ENCODE assay signal across 8 mouse cellular contexts in genomic region chr1:161039741-161040425, GRCm38 (mm10). TPM values are rescaled to one million over a fixed set of nuclear protein-coding genes. Genes with fewer than 3 reads are reported as not detected.
DNase-seq lines count a peak whose midpoint lies in the region; ATAC-seq lines count a peak whose summit lies in the region.

No protein-coding gene starts in this region.

- H3K27me3 ChIP-seq in embryonic facial prominence, embryonic 15.5 days: no peaks in the 10 kb centered on the region

- H3K4me2 ChIP-seq in embryonic facial prominence, embryonic 15.5 days (replicated peaks): no peak overlapping the region

- WGBS in embryonic facial prominence, embryonic 15.5 days: 15% methylated on average over 3 of the region's 3 CpGs

- H3K4me3 ChIP-seq in embryonic facial prominence, embryonic 15.5 days (replicated peaks): no peak overlapping the region

- 0 out of 2 replicates have a peak, but pooled peaks have one; percentile 46 for ATAC-seq in embryonic facial prominence, embryonic 15.5 days (ENCODE audit: insufficient number of reproducible peaks, low FRiP score, low TSS enrichment, low read depth)

- peak overlapping the region; percentile 69 for H3K27ac ChIP-seq in embryonic facial prominence, embryonic 15.5 days (replicated peaks)

- DNase-seq in layer of hippocampus, postnatal 14 days (ENCODE audit: low spot score in 2 of 2): peak; percentile 18 to 25
- DNase-seq in layer of hippocampus, adult 18-20 months (ENCODE audit: low spot score in 2 of 2): no peak
- DNase-seq in kidney, postnatal 14 days: peak; percentile 12
- DNase-seq in neural tube, embryonic 10.5 days (ENCODE audit: extremely low spot score, low spot score): peak; percentile 68
- no peak for DNase-seq in cerebellum, adult 11 months
- no peak for DNase-seq in left cerebral cortex, adult 9 months (ENCODE audit: low spot score in 2 of 2)
- DNase-seq in adrenal gland, postnatal 10 days: no peak

- H3K9me3 ChIP-seq in embryonic facial prominence, embryonic 15.5 days (replicated peaks): no peaks in the 10 kb centered on the region

- 0 out of 2 replicates have a peak, but pooled peaks cover 6% of the 10 kb centered on the region for H3K4me1 ChIP-seq in embryonic facial prominence, embryonic 15.5 days

- peaks cover 29% of the 10 kb centered on the region for H3K36me3 ChIP-seq in embryonic facial prominence, embryonic 15.5 days

- no peak overlapping the region for H3K9ac ChIP-seq in embryonic facial prominence, embryonic 15.5 days

RNA-seq across cellular contexts. Expression of gene Zbtb37, which starts 5.2 kb away (rescaled TPM):
- total RNA-seq in layer of hippocampus, postnatal 14 days (2021): 10 to 100 TPM; 15.7 to 19.2 TPM
- 10 to 100 TPM; 17.2 to 18.3 TPM for total RNA-seq in layer of hippocampus, adult 18-20 months (2021)
- 7.8 and 8.1 TPM in 2 replicates for polyA plus RNA-seq in embryonic facial prominence, embryonic 15.5 days (2015; fragmentation: Nextera tagmentation; extraction: Ambion mirVana)
- 10 to 100 TPM; 11.3 to 21.9 TPM for total RNA-seq in adrenal gland, postnatal 10 days (2021)

RNA-seq across cellular contexts. Expression of gene Dars2, which starts 30.6 kb away (rescaled TPM):
- 10 to 100 TPM; 27.0 TPM for total RNA-seq in layer of hippocampus, postnatal 14 days (2021)
- 10 to 100 TPM; 26.3 to 26.5 TPM for total RNA-seq in layer of hippocampus, adult 18-20 months (2021)
- polyA plus RNA-seq in embryonic facial prominence, embryonic 15.5 days (2015; fragmentation: Nextera tagmentation; extraction: Ambion mirVana): 24.5 and 29.5 TPM in 2 replicates
- 10 to 100 TPM; 26.3 to 30.1 TPM for total RNA-seq in adrenal gland, postnatal 10 days (2021)

RNA-seq across cellular contexts. Expression of gene Cenpl, which starts 30.6 kb away (rescaled TPM):
- 1 to 10 TPM; 1.6 to 1.9 TPM for total RNA-seq in layer of hippocampus, postnatal 14 days (2021)
- 1 to 10 TPM; 1.3 to 1.7 TPM for total RNA-seq in layer of hippocampus, adult 18-20 months (2021)
- polyA plus RNA-seq in embryonic facial prominence, embryonic 15.5 days (2015; fragmentation: Nextera tagmentation; extraction: Ambion mirVana): 25.9 and 28.9 TPM in 2 replicates
- 1 to 10 TPM; 5.7 to 6.2 TPM for total RNA-seq in adrenal gland, postnatal 10 days (2021)

Comparison
In these comparisons a context has a peak if more than half of its experiments do, and no peak if none do; other contexts are left out.
1. DNase-seq: peak in layer of hippocampus, postnatal 14 days (2 of 2), kidney, postnatal 14 days (single experiment) and neural tube, embryonic 10.5 days (single experiment); none in layer of hippocampus, adult 18-20 months (0 of 2), cerebellum, adult 11 months (single experiment), left cerebral cortex, adult 9 months (0 of 2) and adrenal gland, postnatal 10 days (single experiment).